Mouse (Mus musculus) embryo, embryonic 11 days (tissue): ENCODE measurements at regions not wholly inside any gene's neighbourhood (a gene's known extent, or its start where the extent isn't known, plus 50 kb on each side); places are given as distances from the start of the nearest gene placed in this dataset.

Source experiments
- DNase-seq: peaks from one replicate; pipeline ENCODE4 v3.0.0-alpha.2; 2015

DNA sequence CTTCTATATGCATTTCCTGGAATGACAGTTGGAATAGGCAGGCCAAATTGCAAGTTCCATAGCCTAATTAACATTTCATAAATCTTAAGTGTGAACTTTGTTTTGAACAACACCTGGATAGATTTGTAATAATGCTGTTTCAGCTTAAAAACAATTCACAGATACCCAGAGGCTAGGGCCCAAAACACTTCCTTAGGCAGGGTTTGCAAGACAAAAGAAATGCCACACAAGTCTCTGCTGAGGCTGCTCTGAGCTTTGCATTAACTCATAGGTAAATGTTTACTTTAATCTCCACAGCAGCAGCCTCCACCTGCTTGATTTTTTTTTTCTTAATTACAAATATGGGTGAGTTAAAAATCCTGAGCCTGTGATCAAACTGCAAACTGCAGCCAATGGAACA lies 118.4 kb downstream of the Gnat3 start:
- no peak for DNase-seq

DNA sequence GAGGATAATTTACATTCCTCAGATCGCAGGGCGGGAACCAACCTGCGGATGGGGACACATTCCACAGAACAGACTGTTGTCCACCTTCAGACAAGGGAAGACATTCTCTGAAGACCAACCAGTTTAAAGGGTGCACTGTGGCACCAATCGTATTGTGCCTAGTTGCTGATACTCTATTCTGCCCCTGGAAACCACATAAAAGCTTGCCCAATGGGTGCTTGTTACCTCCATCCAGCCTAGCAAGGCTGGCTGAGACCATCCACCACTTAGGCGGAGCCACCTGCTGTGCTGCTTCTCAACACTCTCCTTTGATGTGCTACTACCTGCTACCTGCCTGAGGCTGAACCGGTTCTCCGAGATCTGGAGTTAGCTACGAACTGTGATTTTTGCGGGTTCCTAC lies 119.9 kb downstream of the Gnat3 start:
- DNase-seq: no peak

DNA sequence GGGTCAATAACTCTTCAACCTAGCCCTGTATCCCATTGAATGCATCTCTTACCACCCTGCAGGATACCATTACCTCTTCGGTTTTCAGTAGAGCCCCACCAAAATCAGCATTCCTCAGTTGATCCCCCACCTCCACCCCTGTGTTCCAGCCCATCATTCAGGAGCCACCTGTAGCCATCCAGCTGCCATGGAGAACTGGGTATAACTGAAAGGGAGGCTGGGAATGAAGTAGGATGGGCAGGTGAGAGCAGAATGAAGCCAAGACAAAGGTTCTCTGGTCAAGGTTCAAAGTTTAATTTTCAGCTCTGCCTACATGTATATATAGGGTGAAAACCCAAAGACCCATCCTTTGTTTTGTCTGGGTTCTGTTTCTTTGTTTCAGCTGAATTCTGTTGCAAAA lies 121.4 kb downstream of the Gnat3 start:
- no peak for DNase-seq

DNA sequence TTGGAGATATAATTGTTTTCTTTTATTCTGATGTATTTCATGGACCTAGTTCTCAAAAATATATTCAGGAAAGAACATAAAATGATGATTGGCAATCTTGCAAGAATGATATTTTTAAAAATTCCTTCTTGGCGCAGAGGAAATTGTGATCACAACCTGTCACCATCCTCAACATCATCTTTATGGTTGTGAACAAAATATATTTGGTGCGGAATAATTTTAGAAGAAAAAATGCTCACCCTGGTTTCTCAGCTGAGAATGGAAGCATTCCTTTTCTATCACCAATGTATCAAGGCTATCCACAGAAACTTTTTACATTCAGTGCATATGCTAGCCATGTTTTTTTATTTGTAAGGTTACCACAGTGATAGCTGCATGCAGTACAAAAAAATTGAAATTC lies 123.1 kb downstream of the Gnat3 start:
- DNase-seq: no peak

DNA sequence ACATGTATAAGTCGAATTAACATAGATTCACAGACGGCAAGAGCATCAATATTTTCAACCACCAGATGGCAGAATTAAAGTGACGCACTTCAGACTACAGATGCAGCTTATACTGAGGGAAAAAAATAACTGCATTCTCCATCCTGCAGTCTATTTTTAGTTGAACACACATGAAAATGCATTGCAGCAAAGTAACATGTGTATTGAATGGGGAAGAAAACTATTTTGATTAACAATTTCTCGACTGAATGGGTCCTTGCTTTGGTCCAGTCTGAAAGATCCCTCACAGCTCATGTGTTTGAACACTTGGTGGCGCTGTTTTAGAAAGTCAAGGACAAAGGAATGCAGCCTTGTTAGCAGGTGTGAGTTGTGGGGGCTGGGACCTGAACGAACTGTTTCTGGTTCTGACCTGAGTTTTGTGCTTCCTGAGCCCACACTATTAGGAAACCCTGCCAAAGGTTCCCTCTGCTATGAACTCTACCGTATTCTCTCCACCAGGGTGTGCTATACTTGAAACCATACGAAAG lies 125.6 kb downstream of the Gnat3 start:
- peak; percentile 68 for DNase-seq

DNA sequence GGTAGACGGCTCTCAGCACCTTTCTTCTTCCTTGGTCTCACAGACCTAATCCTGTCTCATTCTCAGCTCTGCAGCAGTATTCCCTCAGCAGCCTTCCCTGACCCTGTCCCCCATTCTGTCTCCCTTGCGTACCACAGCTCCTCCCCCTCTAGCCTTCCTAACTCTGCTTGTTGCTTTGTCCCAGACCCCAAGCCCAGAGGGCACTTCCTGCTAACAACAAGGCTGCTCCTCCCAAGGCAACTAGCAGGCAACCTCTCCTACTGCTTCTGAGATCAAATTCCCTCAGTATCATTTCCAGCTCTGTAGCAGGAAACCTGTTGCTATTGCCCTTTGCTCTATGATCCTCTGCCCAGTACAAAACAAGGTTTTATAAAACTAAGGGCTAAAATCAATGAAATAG lies 127.6 kb downstream of the Gnat3 start:
- DNase-seq: peak; percentile 46

DNA sequence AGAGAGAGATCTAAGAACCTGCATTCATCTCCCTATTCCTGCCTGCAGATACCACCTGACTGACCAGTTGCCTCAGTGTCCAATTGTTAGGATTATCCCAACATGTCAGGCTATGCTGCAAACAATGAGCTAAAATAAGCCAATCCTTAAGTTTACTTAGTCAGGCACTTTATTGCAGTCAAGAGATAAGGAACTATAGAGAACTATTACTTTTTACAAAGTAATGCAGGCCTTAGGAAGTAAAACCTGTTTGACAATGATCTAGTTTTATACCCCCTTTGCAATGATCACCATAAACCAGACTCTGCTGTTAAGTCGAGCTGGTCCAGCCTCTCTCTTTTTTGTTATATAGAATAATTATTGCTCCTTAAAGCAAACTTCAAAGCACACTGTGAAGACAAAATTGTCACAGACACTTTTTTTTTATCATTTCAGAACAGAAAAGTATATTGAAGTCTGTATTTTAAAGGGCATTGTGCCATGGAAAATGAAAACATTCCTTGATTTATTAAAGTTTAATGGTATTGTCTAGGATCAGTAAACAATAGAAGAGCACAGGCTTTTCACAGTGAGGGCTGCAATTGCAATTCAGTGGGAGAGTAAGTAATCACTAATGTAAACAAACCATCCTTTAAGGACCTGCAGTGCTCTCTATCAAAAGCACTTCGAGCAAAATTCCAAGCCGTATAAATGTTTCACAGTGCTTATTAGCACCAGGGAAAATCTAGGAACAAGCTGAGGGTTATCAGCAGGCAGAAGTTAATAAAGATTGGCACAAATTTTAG lies 152.7 kb downstream of the Gnat3 start:
- DNase-seq: no peak

DNA sequence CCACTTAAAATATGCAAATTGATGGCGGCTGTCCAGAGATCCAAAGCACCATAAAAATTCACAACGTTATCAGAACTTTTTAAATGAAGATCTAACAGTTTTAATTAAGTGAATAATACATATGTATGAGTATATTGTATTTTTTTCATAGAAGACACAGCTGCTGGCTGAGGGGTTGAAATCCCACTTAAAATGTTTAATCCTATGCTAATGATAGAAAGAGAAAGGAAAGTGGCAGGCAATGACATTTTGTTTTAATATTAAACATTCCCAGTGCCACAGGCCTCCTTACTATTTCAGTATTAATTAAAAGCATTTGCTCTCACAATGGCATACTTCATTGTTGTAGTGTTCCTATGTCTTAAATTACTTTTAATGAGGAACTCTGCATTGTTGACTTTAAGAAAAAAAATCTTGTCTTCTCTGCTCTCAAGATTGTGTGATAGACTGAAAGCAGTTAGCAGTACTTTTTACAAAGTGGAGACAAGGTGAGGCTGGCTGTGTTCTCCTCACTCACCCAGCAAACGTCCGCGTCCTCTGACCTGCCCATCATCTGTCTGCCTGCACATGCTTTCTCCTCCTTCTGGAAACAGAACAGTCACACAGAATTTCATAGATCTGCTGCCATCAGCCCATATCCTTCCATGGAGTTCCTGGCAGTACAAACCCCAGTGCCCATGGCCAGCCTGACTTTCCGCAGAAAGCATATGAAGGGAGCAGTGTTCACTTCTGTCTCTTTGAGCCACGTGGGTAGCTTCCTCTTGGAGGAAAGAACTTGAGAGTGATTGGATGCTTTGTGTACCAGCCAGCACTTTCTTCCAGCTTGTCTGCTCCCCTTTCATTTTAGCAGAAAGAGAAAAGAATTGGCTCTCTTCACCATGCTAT lies 173.7 kb downstream of the Gnat3 start:
- DNase-seq: no peak

DNA sequence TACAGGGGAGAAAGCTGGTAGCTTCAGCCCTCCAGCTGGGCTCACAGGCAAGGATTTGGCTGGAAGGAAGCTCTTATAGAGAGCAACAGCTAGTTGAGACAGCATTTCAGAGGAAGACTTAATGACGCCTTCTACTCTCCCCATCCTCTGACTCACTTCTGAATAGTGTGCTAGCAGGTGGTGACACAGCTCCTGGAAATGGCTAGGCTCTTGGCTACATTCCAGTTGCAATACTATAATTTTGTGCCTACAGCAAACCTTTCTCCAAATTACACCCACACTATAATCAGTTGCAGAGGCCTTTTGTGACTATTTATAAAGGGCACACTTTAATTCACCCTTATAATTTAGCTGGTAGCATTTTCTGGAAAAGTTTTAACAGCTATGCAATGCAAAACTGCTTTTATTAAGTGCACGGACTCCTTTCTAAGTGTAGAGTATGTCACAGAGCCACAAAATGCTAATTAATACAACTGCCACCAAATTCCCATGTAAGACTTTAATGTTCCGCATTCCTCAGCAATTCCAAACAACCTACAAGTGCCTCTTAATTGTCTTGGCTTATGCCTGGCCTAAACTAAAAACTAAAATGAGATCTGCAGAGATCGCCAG lies 175.2 kb downstream of the Gnat3 start:
- DNase-seq: no peak

DNA sequence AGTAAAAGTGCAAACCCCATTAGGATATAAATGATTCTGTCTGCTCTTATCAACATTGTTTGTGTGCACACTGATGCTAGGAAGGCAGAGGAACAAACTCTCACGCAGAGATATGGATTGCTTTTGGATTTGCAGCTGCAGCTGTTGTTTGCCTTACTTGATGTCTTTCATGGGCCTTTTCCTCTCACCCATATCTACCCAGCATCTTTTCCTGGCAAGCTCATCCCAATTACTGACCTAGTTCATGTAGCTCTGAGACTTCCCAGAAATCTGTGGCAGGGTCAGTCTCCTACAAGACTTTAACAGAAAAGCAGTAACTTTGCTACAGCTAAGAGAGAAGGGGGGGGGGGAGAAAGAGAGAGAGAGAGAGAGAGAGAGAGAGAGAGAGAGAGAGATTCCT lies 189.9 kb downstream of the Gnat3 start:
- no peak for DNase-seq

DNA sequence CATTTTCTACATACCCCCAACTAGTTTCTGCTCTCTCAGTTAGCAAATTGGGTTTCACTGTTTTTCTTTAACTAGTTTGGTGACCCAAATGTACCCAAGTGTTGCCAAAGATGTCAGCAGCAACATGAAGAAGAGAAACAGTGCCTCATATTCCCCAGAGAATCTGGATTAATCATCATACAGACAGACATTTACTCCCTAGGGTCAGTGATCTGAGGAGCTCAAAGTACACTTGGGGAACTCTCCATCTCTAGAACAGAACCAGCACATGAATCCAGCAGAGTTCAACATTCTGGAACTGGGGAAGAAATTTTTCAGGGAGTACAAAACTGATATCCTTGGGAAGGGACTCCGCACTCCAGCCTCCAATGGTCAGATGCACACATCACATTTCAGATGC lies 191.4 kb downstream of the Gnat3 start:
- no peak for DNase-seq

DNA sequence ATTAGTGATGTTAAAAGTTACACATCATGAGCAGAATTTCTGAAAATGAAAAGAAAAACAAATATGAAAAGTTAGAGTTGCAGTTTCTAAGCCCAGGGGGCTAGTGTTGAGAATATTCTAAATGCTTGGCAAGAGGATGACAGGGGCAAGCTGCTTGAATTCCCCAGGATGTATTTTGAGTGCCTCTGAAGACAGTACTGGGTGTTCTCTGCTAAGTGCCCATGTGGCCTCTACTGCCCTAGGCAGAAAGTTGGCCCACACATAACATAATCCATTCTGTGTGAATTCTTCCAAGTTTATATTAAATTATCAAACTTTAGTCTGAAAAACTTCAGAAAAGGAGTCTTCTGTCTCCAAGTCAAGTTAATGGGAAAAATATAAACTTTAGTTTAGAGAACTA lies 196.6 kb downstream of the Gnai1 start:
- DNase-seq: no peak

DNA sequence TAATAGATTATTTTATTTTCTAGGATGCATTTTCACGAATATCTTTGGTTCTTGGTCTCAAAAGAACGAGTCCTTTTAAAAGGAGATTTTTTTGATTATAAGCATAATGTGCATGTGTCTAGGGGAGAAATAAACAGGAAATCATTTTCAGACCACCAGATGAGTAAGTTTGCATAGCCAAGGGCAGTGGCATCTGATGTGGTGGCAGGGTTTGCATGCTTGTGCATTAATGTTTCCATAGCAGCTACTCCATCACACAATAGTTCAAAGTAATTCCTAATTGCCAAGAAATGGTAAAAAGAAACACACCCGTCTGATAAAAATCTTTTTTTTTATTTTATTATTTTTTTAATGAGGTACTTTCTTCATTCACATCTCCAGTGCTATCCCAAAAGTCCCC lies 182.3 kb downstream of the Gnai1 start:
- no peak for DNase-seq

DNA sequence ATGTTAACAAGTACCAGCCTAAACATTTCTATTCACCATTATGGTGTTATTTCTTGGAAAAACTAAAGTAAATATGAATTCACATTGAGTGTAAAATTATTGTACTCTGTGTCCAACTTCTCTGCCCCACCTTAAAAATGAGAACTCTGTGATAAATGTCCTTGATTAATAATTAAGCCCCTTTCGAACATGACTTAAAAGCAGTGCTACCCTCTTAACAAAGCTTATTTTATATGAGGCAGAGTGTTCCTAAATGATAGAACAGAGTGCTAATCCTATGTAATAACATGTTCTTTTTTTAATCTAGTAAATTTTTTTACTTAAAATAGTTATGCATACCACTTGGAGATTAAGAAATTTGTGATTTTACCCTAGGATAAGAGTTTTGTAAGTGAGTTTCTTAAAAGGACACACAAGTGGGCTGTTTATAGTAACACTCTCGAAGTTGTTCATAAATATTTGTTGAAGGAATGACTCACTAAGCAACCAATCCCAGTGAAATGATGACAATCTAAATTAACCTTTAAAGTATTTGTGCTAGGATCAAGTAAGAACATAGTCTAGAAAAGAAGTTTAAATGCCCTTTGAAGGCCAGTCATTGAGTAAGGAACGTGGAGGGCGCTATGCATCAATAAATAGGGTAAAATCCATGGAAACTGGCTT lies 148.6 kb downstream of the Gnai1 start:
- DNase-seq: no peak
